ENCODE assay signal across 19 mouse cellular contexts in genomic region chr19:17412915-17413459, GRCm38 (mm10). TPM values are rescaled to one million over a fixed set of nuclear protein-coding genes. Genes with fewer than 3 reads are reported as not detected.
DNase-seq lines count a peak whose midpoint lies in the region; ATAC-seq lines count a peak whose summit lies in the region.
"Had no signal": no experiment of that assay in that cellular context is flagged by ENCODE, and none has a peak within 500 bp of the region (broad histone marks: within the 10 kb centered on the region; RNA-seq: fewer than 3 reads in every experiment).

No protein-coding gene starts in this region.

- 48% methylated on average over 4 of the region's 4 CpGs for WGBS in kidney, embryonic 15.5 days
- 35% methylated on average over 4 of the region's 4 CpGs for WGBS in kidney, embryonic 16.5 days
- WGBS in embryonic facial prominence, embryonic 14.5 days: 29% methylated on average over 4 of the region's 4 CpGs
- 79% methylated on average over 4 of the region's 4 CpGs for WGBS in neural tube, embryonic 15.5 days

- peak; percentile 8 for DNase-seq in embryo, embryonic 9.5 days (ENCODE audit: extremely low spot score)
- no peak for DNase-seq in embryo, embryonic 11 days
- DNase-seq in embryonic facial prominence, embryonic 14.5 days (ENCODE audit: low spot score): peak; percentile 68
- DNase-seq in urinary bladder, adult 2 months (ENCODE audit: low spot score): no peak
- DNase-seq: adrenal gland, postnatal 14 days; cerebellum, adult 18-20 months; cerebellum, adult 9-11 months; cerebellum, postnatal 36 days; gastrocnemius, postnatal 36 days; heart, adult 18-20 months; heart, postnatal 14 days had no signal

- H3K4me3 ChIP-seq in kidney, embryonic 15.5 days (replicated peaks): no peak overlapping the region
- H3K4me3 ChIP-seq in kidney, embryonic 16.5 days (ENCODE audit: low read length): no peak overlapping the region
- no peak overlapping the region for H3K4me3 ChIP-seq in embryonic facial prominence, embryonic 14.5 days (ENCODE audit: low read depth, low read length)
- no peak overlapping the region for H3K4me3 ChIP-seq in neural tube, embryonic 15.5 days (replicated peaks)
- H3K4me3 ChIP-seq: forebrain, embryonic 15.5 days; heart, embryonic 10.5 days; heart, embryonic 15.5 days; hindbrain, embryonic 13.5 days had no signal

- H3K9ac ChIP-seq in kidney, embryonic 15.5 days: no peak overlapping the region
- no peak overlapping the region for H3K9ac ChIP-seq in kidney, embryonic 16.5 days (replicated peaks; ENCODE audit: low read length)
- H3K9ac ChIP-seq in embryonic facial prominence, embryonic 14.5 days (ENCODE audit: low read depth, low read length): no peak overlapping the region
- H3K9ac ChIP-seq in neural tube, embryonic 15.5 days (replicated peaks): no peak overlapping the region
- H3K9ac ChIP-seq: forebrain, embryonic 15.5 days; heart, embryonic 15.5 days; hindbrain, embryonic 13.5 days had no signal

- ATAC-seq in kidney, embryonic 15.5 days (replicated peaks; ENCODE audit: low FRiP score): peak; percentile 46; the same call in 1 of the 2 replicates
- ATAC-seq in kidney, embryonic 16.5 days (ENCODE audit: low FRiP score, low TSS enrichment): no peak; the same call in 1 of the 2 replicates
- ATAC-seq in embryonic facial prominence, embryonic 14.5 days (ENCODE audit: low read depth): peak; percentile 88
- no peak for ATAC-seq in neural tube, embryonic 15.5 days (ENCODE audit: low FRiP score)
- ATAC-seq: forebrain, embryonic 15.5 days; hindbrain, postnatal 0 days had no signal

- no peaks in the 10 kb centered on the region for H3K4me1 ChIP-seq in kidney, embryonic 15.5 days
- no peaks in the 10 kb centered on the region for H3K4me1 ChIP-seq in kidney, embryonic 16.5 days (ENCODE audit: insufficient read depth, low read length)
- H3K4me1 ChIP-seq in embryonic facial prominence, embryonic 14.5 days (ENCODE audit: control insufficient read depth, insufficient read depth, low read length): no peaks in the 10 kb centered on the region
- no peaks in the 10 kb centered on the region for H3K4me1 ChIP-seq in neural tube, embryonic 15.5 days
- H3K4me1 ChIP-seq: forebrain, embryonic 15.5 days; heart, embryonic 10.5 days; heart, embryonic 15.5 days; hindbrain, embryonic 13.5 days had no signal

- no peak overlapping the region for H3K4me2 ChIP-seq in kidney, embryonic 15.5 days
- no peak overlapping the region for H3K4me2 ChIP-seq in kidney, embryonic 16.5 days (replicated peaks; ENCODE audit: low read depth, low read length)
- no peak overlapping the region for H3K4me2 ChIP-seq in embryonic facial prominence, embryonic 14.5 days (ENCODE audit: low read depth, low read length)
- no peak overlapping the region for H3K4me2 ChIP-seq in neural tube, embryonic 15.5 days
- H3K4me2 ChIP-seq: forebrain, embryonic 15.5 days; heart, embryonic 15.5 days; hindbrain, embryonic 13.5 days had no signal

- H3K9me3 ChIP-seq in kidney, embryonic 15.5 days (replicated peaks): no peaks in the 10 kb centered on the region
- no peaks in the 10 kb centered on the region for H3K9me3 ChIP-seq in kidney, embryonic 16.5 days (ENCODE audit: low read length)
- no peaks in the 10 kb centered on the region for H3K9me3 ChIP-seq in embryonic facial prominence, embryonic 14.5 days (ENCODE audit: control insufficient read depth, low read length)
- H3K9me3 ChIP-seq in neural tube, embryonic 15.5 days (replicated peaks): no peaks in the 10 kb centered on the region
- H3K9me3 ChIP-seq: forebrain, embryonic 15.5 days; heart, embryonic 10.5 days; heart, embryonic 15.5 days; hindbrain, embryonic 13.5 days had no signal

- H3K27me3 ChIP-seq in kidney, embryonic 15.5 days: no peaks in the 10 kb centered on the region
- no peaks in the 10 kb centered on the region for H3K27me3 ChIP-seq in kidney, embryonic 16.5 days (ENCODE audit: insufficient read depth, low read length)
- no peaks in the 10 kb centered on the region for H3K27me3 ChIP-seq in embryonic facial prominence, embryonic 14.5 days (replicated peaks; ENCODE audit: control insufficient read depth, insufficient read depth, low read length)
- H3K27me3 ChIP-seq in neural tube, embryonic 15.5 days (replicated peaks): no peaks in the 10 kb centered on the region
- H3K27me3 ChIP-seq: forebrain, embryonic 15.5 days; heart, embryonic 15.5 days; hindbrain, embryonic 13.5 days had no signal

- H3K27ac ChIP-seq in kidney, embryonic 15.5 days: no peak overlapping the region
- H3K27ac ChIP-seq in kidney, embryonic 16.5 days (ENCODE audit: low read length): no peak overlapping the region
- no peak overlapping the region for H3K27ac ChIP-seq in embryonic facial prominence, embryonic 14.5 days (replicated peaks; ENCODE audit: low read depth, low read length)
- no peak overlapping the region for H3K27ac ChIP-seq in neural tube, embryonic 15.5 days (replicated peaks)
- H3K27ac ChIP-seq: forebrain, embryonic 15.5 days; heart, embryonic 10.5 days; heart, embryonic 15.5 days; hindbrain, embryonic 13.5 days; hindbrain, postnatal 0 days had no signal

- no peaks in the 10 kb centered on the region for H3K36me3 ChIP-seq in kidney, embryonic 15.5 days
- H3K36me3 ChIP-seq in kidney, embryonic 16.5 days (ENCODE audit: insufficient read depth, low read length): no peaks in the 10 kb centered on the region
- no peaks in the 10 kb centered on the region for H3K36me3 ChIP-seq in embryonic facial prominence, embryonic 14.5 days (ENCODE audit: control insufficient read depth, insufficient read depth, low read length)
- no peaks in the 10 kb centered on the region for H3K36me3 ChIP-seq in neural tube, embryonic 15.5 days
- H3K36me3 ChIP-seq: forebrain, embryonic 15.5 days; heart, embryonic 10.5 days; heart, embryonic 15.5 days; hindbrain, embryonic 13.5 days had no signal

RNA-seq across cellular contexts. Expression of gene Rfk, which starts 19.1 kb away (rescaled TPM):
- polyA plus RNA-seq in kidney, embryonic 15.5 days (2015; fragmentation: Nextera tagmentation; extraction: Ambion mirVana): 76.8 and 85.6 TPM in 2 replicates
- 78.6 and 79.5 TPM in 2 replicates for polyA plus RNA-seq in kidney, embryonic 16.5 days (2015; fragmentation: Nextera tagmentation; extraction: Ambion mirVana)
- polyA plus RNA-seq in embryonic facial prominence, embryonic 14.5 days (2014; fragmentation: Nextera tagmentation; extraction: Ambion mirVana): 64.7 and 68.8 TPM in 2 replicates
- polyA plus RNA-seq in neural tube, embryonic 15.5 days (2015; fragmentation: Nextera tagmentation; extraction: Ambion mirVana): 91.7 and 97.4 TPM in 2 replicates
- polyA plus RNA-seq in urinary bladder, adult 2 months (2012; rRNA removed): 48.4 and 51.5 TPM in 2 replicates

RNA-seq across cellular contexts. Expression of gene Gcnt1, which starts 40.3 kb away (rescaled TPM):
- polyA plus RNA-seq in kidney, embryonic 15.5 days (2015; fragmentation: Nextera tagmentation; extraction: Ambion mirVana): 27.6 and 29.6 TPM in 2 replicates
- polyA plus RNA-seq in kidney, embryonic 16.5 days (2015; fragmentation: Nextera tagmentation; extraction: Ambion mirVana): 42.4 and 42.5 TPM in 2 replicates
- 7.6 and 7.8 TPM in 2 replicates for polyA plus RNA-seq in embryonic facial prominence, embryonic 14.5 days (2014; fragmentation: Nextera tagmentation; extraction: Ambion mirVana)
- polyA plus RNA-seq in neural tube, embryonic 15.5 days (2015; fragmentation: Nextera tagmentation; extraction: Ambion mirVana): 0.74 and 1.4 TPM in 2 replicates
- polyA plus RNA-seq in urinary bladder, adult 2 months (2012; rRNA removed): 10.7 and 12.2 TPM in 2 replicates

Comparison
In these comparisons a context has a peak if more than half of its experiments do, and no peak if none do; other contexts are left out.
1. DNase-seq: peak in embryo, embryonic 9.5 days (single experiment) and embryonic facial prominence, embryonic 14.5 days (single experiment); none in embryo, embryonic 11 days (single experiment) and urinary bladder, adult 2 months (single experiment).
2. ATAC-seq: peak in kidney, embryonic 15.5 days (single experiment) and embryonic facial prominence, embryonic 14.5 days (single experiment); none in kidney, embryonic 16.5 days (single experiment) and neural tube, embryonic 15.5 days (single experiment).